21 mouse cellular contexts compared by ENCODE assay signal in the genomic region with DNA sequence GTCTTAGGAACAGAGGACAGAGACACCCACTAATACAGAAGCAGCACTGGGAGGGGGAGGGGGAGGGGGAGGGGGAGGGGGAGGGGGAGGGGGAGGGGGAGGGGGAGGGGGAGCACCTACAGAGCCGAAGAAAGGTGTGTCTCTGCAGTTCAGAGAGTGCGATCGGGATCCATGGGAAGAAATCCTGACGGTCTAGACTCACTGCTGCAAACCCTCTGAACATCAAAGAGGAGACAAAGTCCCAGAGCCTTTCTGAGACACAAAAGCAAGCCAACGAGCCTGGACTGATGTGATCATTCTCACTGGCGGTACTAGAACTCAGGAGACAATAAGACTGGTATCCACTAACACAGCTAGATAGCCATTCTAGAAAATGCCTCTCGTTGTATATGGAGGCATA.
"Had no signal": no experiment of that assay in that cellular context is flagged by ENCODE, and none has a peak within 500 bp of the region (broad histone marks: within the 10 kb centered on the region; RNA-seq: fewer than 3 reads in every experiment).

No protein-coding gene starts in this region.

- H3K27ac ChIP-seq: heart, embryonic 10.5 days; hindbrain, embryonic 10.5 days; hindbrain, embryonic 12.5 days; hindbrain, embryonic 14.5 days; intestine, embryonic 15.5 days; limb, embryonic 13.5 days; limb, embryonic 15.5 days; liver, embryonic 12.5 days; liver, embryonic 14.5 days had no signal

- DNase-seq: gastrocnemius, postnatal 14 days; heart, adult 18-20 months; heart, postnatal 10 days; heart, postnatal 4 days; kidney, adult 18-20 months; kidney, adult 8-10 months; kidney, postnatal 10 days; kidney, postnatal 25 days; layer of hippocampus, adult 9-11 months; layer of hippocampus, postnatal 36 days; left cerebral cortex, postnatal 4 days had no signal

- H3K9me3 ChIP-seq: heart, embryonic 10.5 days; heart, embryonic 12.5 days; hindbrain, embryonic 10.5 days; hindbrain, embryonic 12.5 days; intestine, embryonic 15.5 days; limb, embryonic 13.5 days; limb, embryonic 15.5 days; liver, embryonic 12.5 days had no signal

- H3K4me3 ChIP-seq: heart, embryonic 10.5 days; heart, embryonic 12.5 days; hindbrain, embryonic 10.5 days; hindbrain, embryonic 12.5 days; intestine, embryonic 15.5 days; limb, embryonic 13.5 days; limb, embryonic 15.5 days; liver, embryonic 12.5 days had no signal

- H3K4me1 ChIP-seq: heart, embryonic 10.5 days; heart, embryonic 12.5 days; hindbrain, embryonic 12.5 days; limb, embryonic 13.5 days; limb, embryonic 15.5 days had no signal

- H3K9ac ChIP-seq: heart, embryonic 12.5 days; hindbrain, embryonic 12.5 days; hindbrain, embryonic 14.5 days; intestine, embryonic 15.5 days; limb, embryonic 13.5 days; limb, embryonic 15.5 days; liver, embryonic 12.5 days; liver, embryonic 14.5 days had no signal

- H3K36me3 ChIP-seq: intestine, embryonic 15.5 days had no signal
